Mouse (Mus musculus): Measurements from ENCODE around the gene Gcnt1. TPM values are rescaled to one million over a fixed set of nuclear protein-coding genes. Genes with fewer than 3 reads are reported as not detected.

Gene Gcnt1
- polyA plus RNA-seq, 2 experiments: 14.6 to 26.0 TPM

DNA sequence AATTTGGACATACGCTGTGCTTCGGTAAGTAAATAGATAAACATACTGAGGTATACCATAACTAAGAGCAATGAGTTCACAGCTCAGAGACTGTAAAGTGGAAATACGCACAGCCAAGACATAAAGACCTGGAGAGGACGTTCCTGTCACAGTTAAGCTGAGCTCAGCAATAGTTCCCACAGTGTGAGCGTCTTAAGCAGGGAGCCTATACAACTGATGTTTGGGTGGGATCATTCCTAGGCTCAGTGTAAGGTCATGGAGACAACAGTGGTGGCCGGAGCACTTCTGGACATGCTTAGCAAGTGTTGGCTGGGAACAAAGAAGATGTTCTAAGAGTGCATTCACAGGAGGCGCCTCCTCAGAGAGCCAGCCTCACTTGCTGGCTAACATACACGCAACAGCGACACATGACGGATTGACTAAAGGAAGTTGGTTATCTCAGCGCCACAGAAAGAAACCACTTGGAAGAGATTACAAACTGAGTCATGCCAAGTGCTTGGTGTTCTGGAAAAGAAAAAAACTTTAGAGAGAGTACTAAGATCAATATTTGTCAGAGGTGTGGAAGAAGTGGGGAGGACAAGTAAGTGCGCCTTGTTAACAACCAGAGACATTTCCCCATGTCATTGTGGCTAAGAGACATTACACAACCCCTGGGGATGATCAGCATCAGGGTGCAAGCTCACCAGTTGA lies 37.9 kb downstream of the Gcnt1 start:
- H3K4me1 ChIP-seq (replicated peaks; ENCODE audit: control insufficient read depth in 2 of 2, insufficient read depth in 2 of 2, low read length in 1 of 2): peaks cover 53 to 68% of the 10 kb centered on the region in 2 experiments
- H3K27ac ChIP-seq: peak overlapping the region; percentile 99
- peak overlapping the region; percentile 47 to 50 for H3K4me3 ChIP-seq (ENCODE audit: insufficient read depth in 1 of 2, low read depth in 2 of 2, low read length in 2 of 2)
- H3K27me3 ChIP-seq (ENCODE audit: control insufficient read depth, insufficient read depth, low read length): no peaks in the 10 kb centered on the region
- peak; percentile 41 for TF ChIP-seq CTCF (IDR thresholded peaks at IDR 0.05; ENCODE audit: low read depth)
- TF ChIP-seq EP300 (IDR thresholded peaks at IDR 0.05; ENCODE audit: low read depth): peak; percentile 97
- peak overlapping the region; percentile 76 for H3K4me2 ChIP-seq (ENCODE audit: low read depth)
- H3K9ac ChIP-seq (replicated peaks): peak overlapping the region; percentile 67
- H3K9me3 ChIP-seq (ENCODE audit: control insufficient read depth, low read length): no peaks in the 10 kb centered on the region
- peaks cover 64% of the 10 kb centered on the region for H3K36me3 ChIP-seq (replicated peaks; ENCODE audit: control insufficient read depth, insufficient read depth, low read depth)
- WGBS (ENCODE audit: insufficient replicate concordance): 23% methylated on average over 12 of the region's 12 CpGs
- ATAC-seq (ENCODE audit: insufficient read depth) (peak; percentile 89), DNase-seq (ENCODE audit: low read depth in 3 of 3, low spot score in 3 of 3) (peak in 1 of 3 experiments; percentile 92)

DNA sequence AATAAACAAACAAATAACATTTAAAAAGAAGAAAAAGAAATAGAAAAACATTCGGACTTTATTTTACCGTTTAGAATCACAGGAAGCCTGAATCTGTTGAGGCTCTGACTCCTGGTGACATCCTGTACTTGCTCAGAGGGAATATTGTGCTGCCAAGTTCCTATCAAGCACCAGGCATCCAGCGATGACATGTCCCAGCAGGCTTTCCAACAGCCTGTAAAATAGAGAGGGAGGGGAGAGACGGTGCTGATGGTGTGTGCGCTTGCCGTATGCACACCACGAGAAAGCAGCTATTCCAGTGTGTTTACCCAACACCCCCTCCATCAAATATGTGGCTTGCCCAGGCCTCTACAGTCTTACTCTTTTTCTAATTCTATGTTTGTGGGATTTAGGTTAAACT lies 39.6 kb downstream of the Gcnt1 start:
- DNase-seq (ENCODE audit: low read depth in 3 of 3, low spot score in 3 of 3) (no peak), ATAC-seq (ENCODE audit: insufficient read depth) (no peak)
- peaks cover 59 to 69% of the 10 kb centered on the region in 2 experiments for H3K4me1 ChIP-seq (replicated peaks; ENCODE audit: control insufficient read depth in 2 of 2, insufficient read depth in 2 of 2, low read length in 1 of 2)
- WGBS (ENCODE audit: insufficient replicate concordance): 81% methylated on average over 7 of the region's 7 CpGs
- no peak for TF ChIP-seq EP300 (IDR thresholded peaks at IDR 0.05; ENCODE audit: low read depth)
- TF ChIP-seq CTCF (IDR thresholded peaks at IDR 0.05; ENCODE audit: low read depth): no peak
- no peak overlapping the region for H3K4me2 ChIP-seq (ENCODE audit: low read depth)
- H3K4me3 ChIP-seq (ENCODE audit: insufficient read depth in 1 of 2, low read depth in 2 of 2, low read length in 2 of 2): no peak overlapping the region
- no peaks in the 10 kb centered on the region for H3K9me3 ChIP-seq (ENCODE audit: control insufficient read depth, low read length)
- H3K36me3 ChIP-seq (replicated peaks; ENCODE audit: control insufficient read depth, insufficient read depth, low read depth): peaks cover 66% of the 10 kb centered on the region
- no peak overlapping the region; the same call in 1 of the 2 replicates for H3K27ac ChIP-seq
- H3K27me3 ChIP-seq (ENCODE audit: control insufficient read depth, insufficient read depth, low read length): no peaks in the 10 kb centered on the region
- H3K9ac ChIP-seq (replicated peaks): no peak overlapping the region

DNA sequence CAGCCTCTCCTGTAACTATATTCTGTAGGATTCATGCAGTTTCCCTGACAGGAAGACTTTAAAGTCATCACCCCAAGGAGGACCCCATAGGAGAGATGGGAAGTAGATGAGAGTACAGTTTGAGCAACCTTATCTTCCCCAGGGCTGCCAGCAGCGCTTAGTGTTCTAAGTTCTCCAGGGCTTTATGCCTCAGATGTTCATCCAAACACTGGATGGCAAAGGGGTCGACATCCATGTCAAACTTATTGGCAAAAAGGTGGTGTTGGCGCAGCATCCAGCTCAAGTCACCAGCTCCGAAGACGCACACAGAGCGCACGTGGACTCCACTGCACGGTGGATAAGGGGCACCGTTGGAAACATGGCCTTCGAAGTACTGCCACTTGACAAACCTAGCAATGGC lies 43.7 kb downstream of the Gcnt1 start:
- Histone ChIP-seq H3K4me3 (ENCODE audit: insufficient read depth in 1 of 2, low read depth in 2 of 2, low read length in 2 of 2) (no peak overlapping the region), H3K27me3 (ENCODE audit: control insufficient read depth, insufficient read depth, low read length) (no peaks in the 10 kb centered on the region), H3K36me3 (replicated peaks; ENCODE audit: control insufficient read depth, insufficient read depth, low read depth) (peaks cover 69% of the 10 kb centered on the region), H3K4me1 (replicated peaks; ENCODE audit: control insufficient read depth in 2 of 2, insufficient read depth in 2 of 2, low read length in 1 of 2) (peaks cover 45 to 60% of the 10 kb centered on the region in 2 experiments), H3K9me3 (ENCODE audit: control insufficient read depth, low read length) (no peaks in the 10 kb centered on the region), H3K4me2 (ENCODE audit: low read depth) (peak overlapping the region; percentile 49), H3K9ac (replicated peaks) (peak overlapping the region; percentile 21; the same call in 1 of the 2 replicates), H3K27ac (peak overlapping the region; percentile 64)
- WGBS (ENCODE audit: insufficient replicate concordance): 83% methylated on average over 10 of the region's 10 CpGs
- TF ChIP-seq CTCF (IDR thresholded peaks at IDR 0.05; ENCODE audit: low read depth) (no peak), EP300 (IDR thresholded peaks at IDR 0.05; ENCODE audit: low read depth) (no peak)
- DNase-seq (ENCODE audit: low read depth in 3 of 3, low spot score in 3 of 3) (no peak), ATAC-seq (ENCODE audit: insufficient read depth) (no peak)

DNA sequence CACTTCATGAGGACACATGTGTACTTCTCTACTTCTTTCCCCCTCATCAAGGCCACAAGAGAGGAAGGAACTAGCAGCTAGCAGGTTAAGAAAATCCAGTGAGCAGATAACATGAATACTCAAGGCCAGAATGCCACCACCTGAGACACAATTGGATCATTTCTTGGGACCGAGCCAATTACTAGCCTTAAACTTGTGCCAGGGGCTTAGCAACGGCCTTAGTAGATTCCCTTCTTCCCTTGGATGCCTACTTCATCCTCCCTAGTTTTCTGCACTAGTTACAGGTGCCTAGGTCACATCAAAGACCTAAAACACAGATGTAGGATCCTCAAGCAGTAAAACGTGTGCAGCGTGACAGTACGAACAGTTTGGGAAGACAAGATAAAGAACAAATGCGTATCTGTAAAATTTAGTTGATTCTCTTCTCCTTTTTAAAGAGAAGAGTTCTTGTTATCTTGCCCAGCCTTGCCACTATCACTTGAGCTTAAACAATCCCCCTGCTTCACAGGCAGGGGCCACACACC lies 44.7 kb downstream of the Gcnt1 start:
- H3K9ac ChIP-seq (replicated peaks): peak overlapping the region; percentile 45
- ATAC-seq (ENCODE audit: insufficient read depth): peak; percentile 3; the same call in 1 of the 2 replicates
- peak; percentile 24 to 56 (median 42) for DNase-seq (ENCODE audit: low read depth in 3 of 3, low spot score in 3 of 3)
- peaks cover 61% of the 10 kb centered on the region for H3K36me3 ChIP-seq (replicated peaks; ENCODE audit: control insufficient read depth, insufficient read depth, low read depth)
- peak overlapping the region; percentile 81 for H3K27ac ChIP-seq
- peak; percentile 89 for TF ChIP-seq EP300 (IDR thresholded peaks at IDR 0.05; ENCODE audit: low read depth)
- no peak for TF ChIP-seq CTCF (IDR thresholded peaks at IDR 0.05; ENCODE audit: low read depth)
- 19% methylated on average over 6 of the region's 6 CpGs for WGBS (ENCODE audit: insufficient replicate concordance)
- H3K9me3 ChIP-seq (ENCODE audit: control insufficient read depth, low read length): no peaks in the 10 kb centered on the region
- peaks cover 38 to 53% of the 10 kb centered on the region in 2 experiments for H3K4me1 ChIP-seq (replicated peaks; ENCODE audit: control insufficient read depth in 2 of 2, insufficient read depth in 2 of 2, low read length in 1 of 2)
- H3K4me3 ChIP-seq (ENCODE audit: insufficient read depth in 1 of 2, low read depth in 2 of 2, low read length in 2 of 2): no peak overlapping the region
- H3K27me3 ChIP-seq (ENCODE audit: control insufficient read depth, insufficient read depth, low read length): no peaks in the 10 kb centered on the region
- H3K4me2 ChIP-seq (ENCODE audit: low read depth): peak overlapping the region; percentile 49

DNA sequence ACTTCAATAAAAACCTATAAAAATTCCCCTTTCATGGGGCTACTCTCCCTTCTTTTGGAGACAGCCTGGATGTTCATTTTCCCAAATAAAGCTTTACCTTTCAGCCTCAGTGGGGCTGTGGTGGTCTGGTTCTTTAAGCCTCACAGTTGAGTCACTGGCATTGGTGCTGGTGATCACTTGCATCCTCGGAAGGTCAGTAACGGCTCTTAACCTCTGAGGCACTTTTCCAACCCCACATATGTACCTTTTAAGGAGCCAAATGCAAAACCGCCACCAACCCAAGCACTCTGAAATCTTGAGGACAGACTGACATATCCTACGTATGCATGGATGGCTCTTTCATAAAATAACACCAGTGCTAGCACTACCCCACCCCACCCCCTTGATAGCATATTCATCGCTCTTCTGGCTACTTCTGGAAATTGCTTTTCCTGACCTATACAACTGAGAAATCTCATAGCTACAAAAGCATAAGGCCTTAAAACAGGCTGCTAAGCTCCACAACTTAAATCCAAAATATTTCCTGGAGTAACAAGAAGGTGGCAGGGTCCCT lies 48.9 kb downstream of the Gcnt1 start:
- H3K4me3 ChIP-seq (ENCODE audit: insufficient read depth in 1 of 2, low read depth in 2 of 2, low read length in 2 of 2): peak overlapping the region; percentile 34 to 46
- peak overlapping the region; percentile 85 for H3K4me2 ChIP-seq (ENCODE audit: low read depth)

More for the DNA sequence above, 48.9 kb downstream of the Gcnt1 start:
- Histone ChIP-seq H3K9me3 (ENCODE audit: control insufficient read depth, low read length) (no peaks in the 10 kb centered on the region), H3K4me1 (replicated peaks; ENCODE audit: control insufficient read depth in 2 of 2, insufficient read depth in 2 of 2, low read length in 1 of 2) (peaks cover 51 to 58% of the 10 kb centered on the region in 2 experiments), H3K9ac (replicated peaks) (peak overlapping the region; percentile 81), H3K36me3 (replicated peaks; ENCODE audit: control insufficient read depth, insufficient read depth, low read depth) (peaks cover 22% of the 10 kb centered on the region), H3K27ac (peak overlapping the region; percentile 99), H3K27me3 (ENCODE audit: control insufficient read depth, insufficient read depth, low read length) (no peaks in the 10 kb centered on the region)
- whole genome bisulfite sequencing (ENCODE audit: insufficient replicate concordance): 15% methylated on average over 5 of the region's 5 CpGs
- DNase-seq (ENCODE audit: low read depth in 3 of 3, low spot score in 3 of 3) (peak in 2 of 3 experiments; percentile 19 to 66), ATAC-seq (ENCODE audit: insufficient read depth) (peak; percentile 69)
- TF ChIP-seq EP300 (IDR thresholded peaks at IDR 0.05; ENCODE audit: low read depth) (no peak; the same call in 1 of the 2 replicates), CTCF (IDR thresholded peaks at IDR 0.05; ENCODE audit: low read depth) (no peak)
